Mouse (Mus musculus) adrenal gland, adult 18-20 months (tissue): ENCODE data around the gene Cadps2. TPM values are rescaled to one million over a fixed set of nuclear protein-coding genes. Genes with fewer than 3 reads are reported as not detected.

Experiments used
- DNase-seq, 2 experiments: peaks; one replicate each; pipeline ENCODE4 v3.0.0; 2021 to 2022; ENCODE audit warnings: low spot score in 2 of 2
- total RNA-seq, 2 experiments: library from RNA; stranded (reverse); gene quantifications; 1 replicate in 1 of 2; 2 replicates in 1 of 2; pipeline ENCODE4 v1.2.3; 2021

The Cadps2 gene
- total RNA-seq, 2 experiments from 2014 or later: 2.9 to 9.1 TPM

- DNase-seq: no peak
These were observed 269.5 kb downstream of the Cadps2 start for GRCm38 (mm10) chr6:23569686-23570085.

GRCm38 (mm10) chr6:23568688-23569087 lies 270.5 kb downstream of the Cadps2 start:
- no peak for DNase-seq

- DNase-seq: no peak
These were observed 271.6 kb downstream of the Cadps2 start for GRCm38 (mm10) chr6:23567651-23568050.

- no peak for DNase-seq
These were observed 289.3 kb downstream of the Cadps2 start for GRCm38 (mm10) chr6:23549874-23550273.

- no peak for DNase-seq
These were observed 315.5 kb downstream of the Cadps2 start for GRCm38 (mm10) chr6:23523710-23524109.

- DNase-seq: no peak
These were observed 316.7 kb downstream of the Cadps2 start for GRCm38 (mm10) chr6:23522556-23522955.

GRCm38 (mm10) chr6:23498611-23499010 lies 340.6 kb downstream of the Cadps2 start:
- DNase-seq: no peak

- no peak for DNase-seq
These were observed 347.4 kb downstream of the Cadps2 start for GRCm38 (mm10) chr6:23491804-23492203.

- no peak for DNase-seq
These were observed 348.8 kb downstream of the Cadps2 start for GRCm38 (mm10) chr6:23490431-23490830.

GRCm38 (mm10) chr6:23489046-23489445 lies 350.2 kb downstream of the Cadps2 start:
- DNase-seq: no peak

GRCm38 (mm10) chr6:23472686-23473085 lies 366.5 kb downstream of the Cadps2 start:
- no peak for DNase-seq

GRCm38 (mm10) chr6:23471830-23472229 lies 367.4 kb downstream of the Cadps2 start:
- no peak for DNase-seq

- no peak for DNase-seq
These were observed 371.3 kb downstream of the Cadps2 start for GRCm38 (mm10) chr6:23467885-23468284.

GRCm38 (mm10) chr6:23462600-23463280 lies 376.5 kb downstream of the Cadps2 start:
- no peak for DNase-seq

GRCm38 (mm10) chr6:23457748-23458147 lies 381.5 kb downstream of the Cadps2 start:
- peak; percentile 58 to 68 for DNase-seq

GRCm38 (mm10) chr6:23453907-23454306 lies 385.3 kb downstream of the Cadps2 start:
- no peak for DNase-seq

- DNase-seq: no peak
These were observed 399.3 kb downstream of the Cadps2 start for GRCm38 (mm10) chr6:23439897-23440296.

- DNase-seq: no peak
These were observed 428.8 kb downstream of the Cadps2 start for GRCm38 (mm10) chr6:23410256-23411049.

- no peak for DNase-seq
These were observed 445.1 kb downstream of the Cadps2 start for GRCm38 (mm10) chr6:23394131-23394530.

GRCm38 (mm10) chr6:23392711-23393110 lies 446.5 kb downstream of the Cadps2 start:
- no peak for DNase-seq

- DNase-seq: no peak
These were observed 452.5 kb downstream of the Cadps2 start for GRCm38 (mm10) chr6:23386711-23387110.

- no peak for DNase-seq
These were observed 456.2 kb downstream of the Cadps2 start for GRCm38 (mm10) chr6:23383004-23383347.
